Comparison of ENCODE assay signal across 8 mouse cellular contexts in the genomic region with DNA sequence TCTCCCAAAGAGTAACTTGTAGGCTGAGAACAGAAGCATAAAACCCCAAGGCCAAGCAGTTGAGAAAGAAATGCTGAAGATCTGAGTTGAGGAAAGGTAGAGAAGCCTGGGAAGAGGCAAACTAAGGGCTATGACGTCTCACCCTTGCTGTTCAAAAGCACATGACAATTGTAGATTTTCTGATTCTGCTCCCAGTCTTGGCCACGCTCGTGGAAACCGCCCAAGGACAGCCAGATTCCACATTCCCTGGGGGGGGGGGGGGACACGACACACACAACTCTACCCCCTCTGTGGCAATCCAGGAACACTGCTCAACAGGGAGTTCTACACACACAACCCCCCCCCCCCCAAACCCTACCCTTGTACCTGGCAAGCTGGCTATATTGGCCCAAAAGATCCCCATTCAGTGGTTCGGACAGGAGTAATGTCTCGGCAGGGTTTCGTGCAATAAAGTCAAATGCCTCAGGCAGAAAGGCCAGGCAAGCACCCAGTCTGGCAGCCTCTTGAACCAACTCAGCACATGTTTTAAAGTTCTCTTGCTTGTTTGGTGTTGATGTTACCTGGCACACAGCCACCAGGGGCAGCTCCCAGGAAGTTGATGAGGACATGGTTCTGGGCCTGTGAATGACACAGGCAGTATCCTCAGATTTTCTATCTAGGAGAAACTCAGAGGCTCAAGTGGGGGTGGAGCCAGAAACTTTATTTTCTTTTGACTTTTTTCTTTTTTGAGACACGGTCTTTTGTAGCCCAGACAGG. TPM values are rescaled to one million over a fixed set of nuclear protein-coding genes. Genes with fewer than 3 reads are reported as not detected.
DNase-seq lines count a peak whose midpoint lies in the region; ATAC-seq and TF ChIP-seq lines count a peak whose summit lies in the region.

No protein-coding gene starts in this region.

- WGBS in lung, postnatal 0 days, result 59% methylated on average over 8 of the region's 9 CpGs

- peak; percentile 46 for TF ChIP-seq CTCF in lung, postnatal 0 days (IDR thresholded peaks at IDR 0.05)

- peak; percentile 69 to 83 for DNase-seq in adrenal gland, adult (ENCODE audit: inconsistent age in 2 of 2, low spot score in 1 of 2)
- no peak for DNase-seq in adrenal gland, postnatal 4 days (ENCODE audit: low spot score in 2 of 2)
- peak; percentile 23 to 55 for DNase-seq in urinary bladder, postnatal 36 days (ENCODE audit: low spot score in 2 of 2)
- DNase-seq in urinary bladder, adult 18-20 months (ENCODE audit: low spot score in 2 of 2), result no peak
- peak; percentile 76 for DNase-seq in kidney, adult 18-20 months
- peak; percentile 88 for DNase-seq in lung, postnatal 0 days (ENCODE audit: low spot score)
- DNase-seq in frontal cortex, postnatal 25 days (ENCODE audit: low spot score in 2 of 2), result no peak
- DNase-seq in layer of hippocampus, adult 8-10 months (ENCODE audit: low spot score in 2 of 2), result no peak

- H3K27me3 ChIP-seq in lung, postnatal 0 days (replicated peaks; ENCODE audit: insufficient read depth, low read length), result no peaks in the 10 kb centered on the region

- peak; percentile 63 for ATAC-seq in lung, postnatal 0 days

- H3K4me2 ChIP-seq in lung, postnatal 0 days (replicated peaks; ENCODE audit: low read depth, low read length), result peak overlapping the region; percentile 95

- TF ChIP-seq EP300 in lung, postnatal 0 days (IDR thresholded peaks at IDR 0.05), result no peak

- H3K27ac ChIP-seq in lung, postnatal 0 days (ENCODE audit: low read length), result peak overlapping the region; percentile 10

- peaks cover 17% of the 10 kb centered on the region; the same call in 1 of the 2 replicates for H3K4me1 ChIP-seq in lung, postnatal 0 days (ENCODE audit: insufficient read depth, low read depth, low read length)

- H3K9me3 ChIP-seq in lung, postnatal 0 days (ENCODE audit: low read length), result peaks cover 5% of the 10 kb centered on the region; the same call in 1 of the 2 replicates

- H3K4me3 ChIP-seq in lung, postnatal 0 days (ENCODE audit: low read depth, low read length), result no peak overlapping the region; the same call in 1 of the 2 replicates

- H3K9ac ChIP-seq in lung, postnatal 0 days (replicated peaks; ENCODE audit: low read depth), result no peak overlapping the region

- peaks cover 22% of the 10 kb centered on the region; the same call in 1 of the 2 replicates for H3K36me3 ChIP-seq in lung, postnatal 0 days (ENCODE audit: insufficient read depth, low read length)

RNA-seq across cellular contexts. Expression of gene Nit1, which starts 1.3 kb away (rescaled TPM):
- 10 to 100 TPM; 62.0 to 68.3 TPM for total RNA-seq in adrenal gland, postnatal 4 days (2021)
- 39.9 and 45.5 TPM in 2 replicates for polyA plus RNA-seq in lung, postnatal 0 days (2015; fragmentation: Nextera tagmentation; extraction: Ambion mirVana)
- 10 to 100 TPM; 40.1 to 54.1 (median 45.6) TPM for total RNA-seq in layer of hippocampus, adult 8-10 months (2022)

RNA-seq across cellular contexts. Expression of gene Pfdn2, which starts 1.4 kb away (rescaled TPM):
- 100 to 1,000 TPM; 120 to 125 TPM for total RNA-seq in adrenal gland, postnatal 4 days (2021)
- 64.1 and 72.7 TPM in 2 replicates for polyA plus RNA-seq in lung, postnatal 0 days (2015; fragmentation: Nextera tagmentation; extraction: Ambion mirVana)
- total RNA-seq in layer of hippocampus, adult 8-10 months (2022), result 100 to 1,000 TPM in 3 of 4 experiments, 10 to 100 TPM in 1; 97.7 to 171 (median 130) TPM

RNA-seq across cellular contexts. Expression of gene Dedd, which starts 15.2 kb away (rescaled TPM):
- total RNA-seq in adrenal gland, postnatal 4 days (2021), result 10 to 100 TPM; 41.2 to 43.1 TPM
- polyA plus RNA-seq in lung, postnatal 0 days (2015; fragmentation: Nextera tagmentation; extraction: Ambion mirVana), result 43.0 and 44.4 TPM in 2 replicates
- 10 to 100 TPM; 35.7 to 41.2 (median 38.2) TPM for total RNA-seq in layer of hippocampus, adult 8-10 months (2022)

RNA-seq across cellular contexts. Expression of gene Klhdc9, which starts 16.5 kb away (rescaled TPM):
- total RNA-seq in adrenal gland, postnatal 4 days (2021), result 1 to 10 TPM; 6.2 to 6.8 TPM
- polyA plus RNA-seq in lung, postnatal 0 days (2015; fragmentation: Nextera tagmentation; extraction: Ambion mirVana), result 4.0 and 4.5 TPM in 2 replicates
- total RNA-seq in layer of hippocampus, adult 8-10 months (2022), result 10 to 100 TPM in 2 of 4 experiments, 1 to 10 TPM in 2; 5.1 to 11.7 (median 8.2) TPM

RNA-seq across cellular contexts. Expression of gene Nectin4, which starts 25.8 kb away (rescaled TPM):
- total RNA-seq in adrenal gland, postnatal 4 days (2021), result under 1 TPM; 0.34 to 0.59 TPM
- polyA plus RNA-seq in lung, postnatal 0 days (2015; fragmentation: Nextera tagmentation; extraction: Ambion mirVana), result 10.1 and 10.2 TPM in 2 replicates
- 1 to 10 TPM; 5.6 to 7.6 (median 6.5) TPM for total RNA-seq in layer of hippocampus, adult 8-10 months (2022)

Comparison
In these comparisons a context has a peak if more than half of its experiments do, and no peak if none do; other contexts are left out.
1. DNase-seq: peak in adrenal gland, adult (2 of 2), urinary bladder, postnatal 36 days (2 of 2), kidney, adult 18-20 months (single experiment) and lung, postnatal 0 days (single experiment); none in adrenal gland, postnatal 4 days (0 of 2), urinary bladder, adult 18-20 months (0 of 2), frontal cortex, postnatal 25 days (0 of 2) and layer of hippocampus, adult 8-10 months (0 of 2).